Mouse (Mus musculus) ES-Bruce4 (cell line): ENCODE results near the gene Rpl35a.

Experiments used
- CTCF ChIP-seq: IDR thresholded peaks from one replicate; pipeline ENCODE4 v1.8.1; 2011; ENCODE audit warnings: low read depth, low read length
- EP300 ChIP-seq: IDR thresholded peaks from 2 replicates; pipeline ENCODE4 v1.6.1; 2011; ENCODE audit warnings: low read depth, low read length; ENCODE audit not compliant: insufficient read depth
- POLR2A ChIP-seq: IDR thresholded peaks from one replicate; pipeline ENCODE4 v1.8.1; 2011; ENCODE audit warnings: low read length; ENCODE audit not compliant: insufficient read depth

GRCm38 (mm10) chr16:33056095-33056785 lies at the start of gene Rpl35a, which contains the start of gene Iqcg:
- no peak for TF ChIP-seq CTCF
- TF ChIP-seq POLR2A: peak; percentile 27
- no peak for TF ChIP-seq EP300
